Mouse (Mus musculus): Measurements from ENCODE around the gene Mpdz.

DNA sequence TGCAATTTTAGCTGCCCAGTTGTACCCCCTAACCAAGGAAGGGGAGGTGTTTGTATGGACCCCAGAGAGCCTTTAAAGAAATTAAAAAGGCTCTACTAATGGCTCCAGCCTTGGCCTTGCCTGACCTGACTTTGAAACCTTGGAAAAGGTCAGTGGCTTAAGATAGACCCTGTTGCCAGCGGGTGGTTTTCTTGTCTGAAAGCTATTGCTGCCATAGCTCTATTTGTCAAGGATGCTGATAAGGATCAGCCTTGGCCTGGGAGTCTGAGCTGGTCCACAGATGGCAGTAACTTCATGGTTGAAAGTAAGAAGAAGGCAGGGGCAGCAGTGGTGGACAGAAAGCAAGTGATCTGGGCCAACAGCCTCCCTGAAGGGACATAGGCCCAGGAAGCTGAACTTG lies 16.3 kb upstream of the Mpdz start:
- TF ChIP-seq CTCF (conservative IDR thresholded peaks at IDR 0.05; ENCODE audit: low read length) (no peak), NANOG (IDR thresholded peaks at IDR 0.05; ENCODE audit: borderline replicate concordance, low read length) (no peak), POU5F1 (IDR thresholded peaks at IDR 0.05; ENCODE audit: borderline replicate concordance, low read length) (no peak)
